Mouse (Mus musculus): ENCODE results near the gene Pnkp.
A peak's percentile ranks its signal among the peaks of the same experiment; 100 is the strongest.

Pnkp gene

GRCm38 (mm10) chr7:44853596-44854355 lies 3.2 kb upstream of the Pnkp start:
- DNase-seq: no peak

- peak; percentile 80 to 81 for DNase-seq
Observed at GRCm38 (mm10) chr7:44854356-44855031, 2.4 kb upstream of the Pnkp start.

- DNase-seq: no peak
Observed at GRCm38 (mm10) chr7:44855036-44855435, 1.9 kb upstream of the Pnkp start.

- DNase-seq: no peak
Observed at GRCm38 (mm10) chr7:44856265-44856916, 548 bp upstream of the Pnkp start.

- no peak for DNase-seq
Observed at GRCm38 (mm10) chr7:44857905-44858304, 966 bp downstream of the Pnkp start.

GRCm38 (mm10) chr7:44859896-44860295 lies 3.0 kb downstream of the Pnkp start:
- DNase-seq: no peak

GRCm38 (mm10) chr7:44860576-44861428 lies 3.9 kb downstream of the Pnkp start:
- peak; percentile 68 to 72 for DNase-seq

- no peak for DNase-seq
Observed at GRCm38 (mm10) chr7:44861429-44861816, 4.5 kb downstream of the Pnkp start.

- no peak for DNase-seq
Observed at GRCm38 (mm10) chr7:44862434-44862833, 5.5 kb downstream of the Pnkp start.

GRCm38 (mm10) chr7:44863210-44863609 lies 6.3 kb downstream of the Pnkp start:
- DNase-seq: no peak

- no peak for DNase-seq
Observed at GRCm38 (mm10) chr7:44863982-44864494, 7.1 kb downstream of the Pnkp start.

GRCm38 (mm10) chr7:44864595-44865542 lies 7.9 kb downstream of the Pnkp start:
- no peak for DNase-seq

GRCm38 (mm10) chr7:44866276-44867009 lies 9.5 kb downstream of the Pnkp start:
- no peak for DNase-seq

GRCm38 (mm10) chr7:44867010-44867702 lies 10.2 kb downstream of the Pnkp start:
- no peak for DNase-seq

- no peak for DNase-seq
Observed at GRCm38 (mm10) chr7:44867802-44868201, 10.9 kb downstream of the Pnkp start.

GRCm38 (mm10) chr7:44868465-44868864 lies 11.5 kb downstream of the Pnkp start:
- DNase-seq: no peak

- DNase-seq: peak; percentile 55 to 64
Observed at GRCm38 (mm10) chr7:44868919-44869696, 12.2 kb downstream of the Pnkp start.

GRCm38 (mm10) chr7:44869697-44870528 lies 13.0 kb downstream of the Pnkp start, which contains the start of gene Ptov1:
Ptov1 (minus strand) TSS chr7:44869788.
- DNase-seq: peak; percentile 92 to 93
